11 mouse cellular contexts compared by ENCODE assay signal in genomic region chr11:98910415-98910814, GRCm38 (mm10). TPM values are rescaled to one million over a fixed set of nuclear protein-coding genes. Genes with fewer than 3 reads are reported as not detected.
DNase-seq lines count a peak whose midpoint lies in the region; ATAC-seq and TF ChIP-seq lines count a peak whose summit lies in the region.
"Had no signal": no experiment of that assay in that cellular context is flagged by ENCODE, and none has a peak within 500 bp of the region (broad histone marks: within the 10 kb centered on the region; RNA-seq: fewer than 3 reads in every experiment).

No protein-coding gene starts in this region.

- peaks cover 51% of the 10 kb centered on the region for H3K4me1 ChIP-seq in liver, embryonic 11.5 days (replicated peaks; ENCODE audit: control insufficient read depth, insufficient read depth, low read length)
- peaks cover 35% of the 10 kb centered on the region for H3K4me1 ChIP-seq in heart, embryonic 15.5 days (replicated peaks)
- H3K4me1 ChIP-seq in liver, embryonic 16.5 days (ENCODE audit: control insufficient read depth, low read depth, low read length), result peaks cover 58% of the 10 kb centered on the region
- peaks cover 20% of the 10 kb centered on the region for H3K4me1 ChIP-seq in hindbrain, embryonic 12.5 days

- H3K4me2 ChIP-seq in liver, embryonic 11.5 days, result peak overlapping the region; percentile 91
- H3K4me2 ChIP-seq in heart, embryonic 15.5 days, result peak overlapping the region; percentile 98
- peak overlapping the region; percentile 81 for H3K4me2 ChIP-seq in liver, embryonic 16.5 days (ENCODE audit: low read depth, low read length)
- H3K4me2 ChIP-seq in hindbrain, embryonic 12.5 days (replicated peaks), result no peak overlapping the region

- H3K27me3 ChIP-seq in liver, embryonic 11.5 days (replicated peaks; ENCODE audit: control insufficient read depth, insufficient read depth, low read length), result no peaks in the 10 kb centered on the region
- no peaks in the 10 kb centered on the region for H3K27me3 ChIP-seq in heart, embryonic 15.5 days
- H3K27me3 ChIP-seq in liver, embryonic 16.5 days (ENCODE audit: control insufficient read depth, insufficient read depth, low read depth, low read length), result no peaks in the 10 kb centered on the region
- H3K27me3 ChIP-seq in hindbrain, embryonic 12.5 days, result no peaks in the 10 kb centered on the region
- H3K27me3 ChIP-seq: CH12.LX; limb, embryonic 13.5 days had no signal

- WGBS in liver, embryonic 11.5 days, result 91% methylated on average over 11 of the region's 11 CpGs
- WGBS in heart, embryonic 15.5 days, result 69% methylated on average over 11 of the region's 11 CpGs
- 83% methylated on average over 11 of the region's 11 CpGs for WGBS in liver, embryonic 16.5 days (ENCODE audit: insufficient replicate concordance)
- WGBS in hindbrain, embryonic 12.5 days, result 92% methylated on average over 11 of the region's 11 CpGs

- intact Hi-C loops in gastrocnemius, adult 2 months (cut with DNase I), result loop anchor here (5.0 kb wide), 1 partner anchor 208 kb away; the partner anchor contains the start of gene Csf3
- intact Hi-C loops in left cerebral cortex, postnatal 10 days (cut with DNase I), result loop anchor here (5.0 kb wide), 1 partner anchor 208 kb away; the partner anchor contains the start of gene Csf3

- H3K9ac ChIP-seq in liver, embryonic 11.5 days (ENCODE audit: low read depth, low read length), result peak overlapping the region; percentile 34; the same call in 1 of the 2 replicates
- no peak overlapping the region for H3K9ac ChIP-seq in heart, embryonic 15.5 days
- peak overlapping the region; percentile 83 for H3K9ac ChIP-seq in liver, embryonic 16.5 days (ENCODE audit: low read depth, low read length)
- H3K9ac ChIP-seq in hindbrain, embryonic 12.5 days, result no peak overlapping the region
- H3K9ac ChIP-seq: limb, embryonic 13.5 days had no signal

- peak; percentile 57 for DNase-seq in gastrocnemius, adult 2 months
- no peak for DNase-seq in gastrocnemius, adult 18-20 months (ENCODE audit: low spot score)
- no peak for DNase-seq in liver, embryonic 11.5 days (ENCODE audit: low spot score)
- no peak for DNase-seq in liver
- DNase-seq in left cerebral cortex, postnatal 10 days (ENCODE audit: extremely low spot score in 1 of 2, low spot score in 2 of 2), result no peak

- H3K4me3 ChIP-seq in gastrocnemius, adult 2 months, result no peak overlapping the region
- peak overlapping the region; percentile 68 for H3K4me3 ChIP-seq in liver, embryonic 11.5 days (ENCODE audit: low read depth, low read length)
- peak overlapping the region; percentile 66; the same call in 1 of the 2 replicates for H3K4me3 ChIP-seq in heart, embryonic 15.5 days
- H3K4me3 ChIP-seq in liver, embryonic 16.5 days (ENCODE audit: low read depth, low read length), result peak overlapping the region; percentile 77
- H3K4me3 ChIP-seq in hindbrain, embryonic 12.5 days, result no peak overlapping the region
- H3K4me3 ChIP-seq: limb, embryonic 13.5 days had no signal

- H3K36me3 ChIP-seq in liver, embryonic 11.5 days (ENCODE audit: control insufficient read depth, insufficient read depth, low read length), result peaks cover 51% of the 10 kb centered on the region
- peaks cover 28% of the 10 kb centered on the region for H3K36me3 ChIP-seq in heart, embryonic 15.5 days
- peaks cover 48% of the 10 kb centered on the region for H3K36me3 ChIP-seq in liver, embryonic 16.5 days (ENCODE audit: control insufficient read depth, insufficient read depth)
- H3K36me3 ChIP-seq in hindbrain, embryonic 12.5 days, result peaks cover 19% of the 10 kb centered on the region

- no peaks in the 10 kb centered on the region for H3K9me3 ChIP-seq in liver, embryonic 11.5 days (ENCODE audit: control insufficient read depth, low read length)
- no peaks in the 10 kb centered on the region for H3K9me3 ChIP-seq in heart, embryonic 15.5 days (replicated peaks)
- H3K9me3 ChIP-seq in liver, embryonic 16.5 days (replicated peaks; ENCODE audit: control insufficient read depth, low read length), result no peaks in the 10 kb centered on the region
- no peaks in the 10 kb centered on the region for H3K9me3 ChIP-seq in hindbrain, embryonic 12.5 days (replicated peaks)
- H3K9me3 ChIP-seq: limb, embryonic 13.5 days had no signal

- ATAC-seq in liver, embryonic 11.5 days (replicated peaks; ENCODE audit: low FRiP score), result no peak
- no peak for ATAC-seq in heart, embryonic 15.5 days (replicated peaks; ENCODE audit: insufficient number of reproducible peaks, insufficient read depth, low FRiP score, low read depth)
- no peak for ATAC-seq in liver, embryonic 16.5 days (ENCODE audit: low read depth)
- ATAC-seq in hindbrain, embryonic 12.5 days (ENCODE audit: low FRiP score), result no peak
- ATAC-seq: midbrain, embryonic 16.5 days had no signal

- no peak for TF ChIP-seq CTCF in gastrocnemius, adult 2 months (IDR thresholded peaks at IDR 0.05)

- no peak overlapping the region for H3K27ac ChIP-seq in gastrocnemius, adult 2 months
- peak overlapping the region; percentile 70 for H3K27ac ChIP-seq in liver, embryonic 11.5 days (ENCODE audit: low read depth, low read length)
- no peak overlapping the region for H3K27ac ChIP-seq in heart, embryonic 15.5 days
- peak overlapping the region; percentile 77 for H3K27ac ChIP-seq in liver, embryonic 16.5 days (ENCODE audit: low read length)
- H3K27ac ChIP-seq in hindbrain, embryonic 12.5 days, result no peak overlapping the region
- H3K27ac ChIP-seq: limb, embryonic 13.5 days had no signal

RNA-seq across cellular contexts. Expression of gene Cdc6, which starts 2.8 kb away (rescaled TPM):
- total RNA-seq in gastrocnemius, adult 2 months (2021), result under 1 TPM in 1 of 2 experiments, not detected in 1; 0.11 TPM
- under 1 TPM; 0.09 to 0.26 TPM for total RNA-seq in gastrocnemius, adult 18-20 months (2021)
- polyA plus RNA-seq in liver, embryonic 11.5 days (2014; fragmentation: Nextera tagmentation; extraction: Ambion mirVana), result 96.3 and 114 TPM in 2 replicates
- 14.2 and 20.4 TPM in 2 replicates for polyA plus RNA-seq in heart, embryonic 15.5 days (2015; fragmentation: Nextera tagmentation; extraction: Ambion mirVana)
- polyA plus RNA-seq in liver, embryonic 16.5 days (2015; fragmentation: Nextera tagmentation; extraction: Ambion mirVana), result 52.7 and 57.3 TPM in 2 replicates
- total RNA-seq in left cerebral cortex, postnatal 10 days (2021), result under 1 TPM; 0.32 TPM
- 19.0 and 20.2 TPM in 2 replicates for polyA plus RNA-seq in hindbrain, embryonic 12.5 days (2016; fragmentation: Nextera tagmentation; extraction: Ambion mirVana)

RNA-seq across cellular contexts. Expression of gene Rara, which starts 17.2 kb away (rescaled TPM):
- 10 to 100 TPM; 10.2 to 12.4 TPM for total RNA-seq in gastrocnemius, adult 2 months (2021)
- total RNA-seq in gastrocnemius, adult 18-20 months (2021), result 10 to 100 TPM; 12.9 to 13.2 TPM
- polyA plus RNA-seq in liver, embryonic 11.5 days (2014; fragmentation: Nextera tagmentation; extraction: Ambion mirVana), result 18.6 and 20.1 TPM in 2 replicates
- 26.2 and 31.0 TPM in 2 replicates for polyA plus RNA-seq in heart, embryonic 15.5 days (2015; fragmentation: Nextera tagmentation; extraction: Ambion mirVana)
- 4.2 and 5.4 TPM in 2 replicates for polyA plus RNA-seq in liver, embryonic 16.5 days (2015; fragmentation: Nextera tagmentation; extraction: Ambion mirVana)
- 10 to 100 TPM; 16.6 to 16.9 TPM for total RNA-seq in left cerebral cortex, postnatal 10 days (2021)
- 38.6 and 46.9 TPM in 2 replicates for polyA plus RNA-seq in hindbrain, embryonic 12.5 days (2016; fragmentation: Nextera tagmentation; extraction: Ambion mirVana)

RNA-seq across cellular contexts. Expression of gene Wipf2, which starts 47.0 kb away (rescaled TPM):
- 1 to 10 TPM; 6.1 to 6.6 TPM for total RNA-seq in gastrocnemius, adult 2 months (2021)
- 1 to 10 TPM; 5.5 to 5.7 TPM for total RNA-seq in gastrocnemius, adult 18-20 months (2021)
- polyA plus RNA-seq in liver, embryonic 11.5 days (2014; fragmentation: Nextera tagmentation; extraction: Ambion mirVana), result 3.8 and 4.7 TPM in 2 replicates
- 2.2 and 2.8 TPM in 2 replicates for polyA plus RNA-seq in heart, embryonic 15.5 days (2015; fragmentation: Nextera tagmentation; extraction: Ambion mirVana)
- 1.2 and 1.6 TPM in 2 replicates for polyA plus RNA-seq in liver, embryonic 16.5 days (2015; fragmentation: Nextera tagmentation; extraction: Ambion mirVana)
- 10 to 100 TPM; 28.5 to 29.6 TPM for total RNA-seq in left cerebral cortex, postnatal 10 days (2021)
- 4.7 and 5.0 TPM in 2 replicates for polyA plus RNA-seq in hindbrain, embryonic 12.5 days (2016; fragmentation: Nextera tagmentation; extraction: Ambion mirVana)

Comparison
In these comparisons a context has a peak if more than half of its experiments do, and no peak if none do; other contexts are left out.
1. H3K27ac ChIP-seq: peak in liver, embryonic 11.5 days (single experiment) and liver, embryonic 16.5 days (single experiment); none in gastrocnemius, adult 2 months (single experiment), heart, embryonic 15.5 days (single experiment) and hindbrain, embryonic 12.5 days (single experiment).
2. H3K4me3 ChIP-seq: peak in liver, embryonic 11.5 days (single experiment), heart, embryonic 15.5 days (single experiment) and liver, embryonic 16.5 days (single experiment); none in gastrocnemius, adult 2 months (single experiment) and hindbrain, embryonic 12.5 days (single experiment).
3. H3K9ac ChIP-seq: peak in liver, embryonic 11.5 days (single experiment) and liver, embryonic 16.5 days (single experiment); none in heart, embryonic 15.5 days (single experiment) and hindbrain, embryonic 12.5 days (single experiment).